ENCODE assay signal across 7 mouse cellular contexts in the genomic region with DNA sequence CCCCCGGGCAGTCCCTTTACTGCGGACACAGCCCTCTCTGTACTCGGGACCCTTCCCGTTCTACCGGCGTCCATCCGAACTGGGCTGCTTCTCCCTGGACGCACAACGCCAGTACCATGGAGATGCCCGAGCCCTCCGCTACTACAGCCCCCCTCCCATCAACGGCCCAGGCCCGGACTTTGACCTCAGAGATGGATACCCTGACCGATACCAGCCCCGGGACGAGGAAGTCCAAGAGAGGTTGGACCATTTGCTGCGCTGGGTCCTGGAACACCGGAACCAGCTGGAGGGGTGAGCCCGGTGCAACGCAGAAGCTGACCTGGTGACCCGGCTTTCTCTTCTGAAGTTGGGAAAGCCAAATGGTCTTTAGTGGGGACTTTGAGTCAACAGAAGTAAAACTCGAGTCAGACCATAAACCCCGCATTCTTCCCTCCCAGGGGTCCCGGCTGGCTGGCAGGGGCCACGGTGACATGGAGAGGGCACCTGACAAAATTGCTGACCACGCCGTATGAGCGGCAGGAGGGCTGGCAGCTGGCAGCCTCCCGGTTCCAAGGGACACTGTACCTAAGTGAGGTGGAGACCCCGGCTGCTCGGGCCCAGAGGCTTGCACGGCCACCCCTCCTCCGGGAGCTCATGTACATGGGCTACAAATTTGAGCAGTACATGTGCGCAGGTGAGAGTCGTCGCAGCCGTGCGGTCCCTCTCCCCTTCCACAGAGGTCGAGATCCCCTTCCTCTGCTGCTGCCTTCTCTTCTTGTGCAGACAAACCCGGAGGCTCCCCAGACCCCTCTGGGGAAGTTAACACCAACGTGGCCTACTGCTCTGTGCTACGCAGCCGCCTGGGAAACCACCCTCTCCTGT. TPM values are rescaled to one million over a fixed set of nuclear protein-coding genes. Genes with fewer than 3 reads are reported as not detected.
DNase-seq lines count a peak whose midpoint lies in the region; ATAC-seq and TF ChIP-seq lines count a peak whose summit lies in the region.

No protein-coding gene starts in this region.

- H3K9ac ChIP-seq in lung, postnatal 0 days (replicated peaks; ENCODE audit: low read depth), result peak overlapping the region; percentile 74
- peak overlapping the region; percentile 78 for H3K9ac ChIP-seq in hindbrain, embryonic 16.5 days (ENCODE audit: low read depth, low read length)
- peak overlapping the region; percentile 71 for H3K9ac ChIP-seq in liver, postnatal 0 days (replicated peaks)

- no peak; the same call in 1 of the 2 replicates for ATAC-seq in lung, postnatal 0 days
- peak; percentile 8 for ATAC-seq in erythroblast, adult 5-6 weeks (replicated peaks; ENCODE audit: low FRiP score, poor library complexity, severe bottlenecking)
- ATAC-seq in hindbrain, embryonic 16.5 days, result peak; percentile 7; the same call in 1 of the 2 replicates
- peak; percentile 18 for ATAC-seq in liver, postnatal 0 days

- 36% methylated on average over 43 of the region's 43 CpGs for WGBS in lung, postnatal 0 days
- 39% methylated on average over 43 of the region's 43 CpGs for WGBS in hindbrain, embryonic 16.5 days
- WGBS in liver, postnatal 0 days (ENCODE audit: insufficient replicate concordance), result 32% methylated on average over 43 of the region's 43 CpGs

- TF ChIP-seq EP300 in lung, postnatal 0 days (IDR thresholded peaks at IDR 0.05), result no peak
- no peak for TF ChIP-seq EP300 in liver, postnatal 0 days (IDR thresholded peaks at IDR 0.05; ENCODE audit: low read depth)

- no peaks in the 10 kb centered on the region for H3K27me3 ChIP-seq in lung, postnatal 0 days (replicated peaks; ENCODE audit: insufficient read depth, low read length)
- no peaks in the 10 kb centered on the region for H3K27me3 ChIP-seq in hindbrain, embryonic 16.5 days (replicated peaks; ENCODE audit: control insufficient read depth, insufficient read depth, low read length)
- H3K27me3 ChIP-seq in liver, postnatal 0 days (ENCODE audit: insufficient read depth, low read length), result no peaks in the 10 kb centered on the region

- H3K27ac ChIP-seq in lung, postnatal 0 days (ENCODE audit: low read length), result peak overlapping the region; percentile 85
- H3K27ac ChIP-seq in hindbrain, embryonic 16.5 days (ENCODE audit: low read depth, low read length), result peak overlapping the region; percentile 72
- H3K27ac ChIP-seq in liver, postnatal 0 days (ENCODE audit: low read depth), result peak overlapping the region; percentile 75

- H3K4me1 ChIP-seq in lung, postnatal 0 days (ENCODE audit: insufficient read depth, low read depth, low read length), result peaks cover 12% of the 10 kb centered on the region; the same call in 1 of the 2 replicates
- H3K4me1 ChIP-seq in hindbrain, embryonic 16.5 days (ENCODE audit: control insufficient read depth, insufficient read depth, low read depth, low read length), result peaks cover 17% of the 10 kb centered on the region
- peaks cover 16% of the 10 kb centered on the region for H3K4me1 ChIP-seq in liver, postnatal 0 days (ENCODE audit: insufficient read depth)

- H3K9me3 ChIP-seq in lung, postnatal 0 days (ENCODE audit: low read length), result no peaks in the 10 kb centered on the region
- no peaks in the 10 kb centered on the region for H3K9me3 ChIP-seq in hindbrain, embryonic 16.5 days (ENCODE audit: control insufficient read depth, low read length)
- no peaks in the 10 kb centered on the region for H3K9me3 ChIP-seq in liver, postnatal 0 days (ENCODE audit: low read length)

- no peak for DNase-seq in lung, postnatal 0 days (ENCODE audit: low spot score)
- no peak for DNase-seq in lung, postnatal 36 days
- DNase-seq in liver, postnatal 0 days, result peak; percentile 38
- no peak for DNase-seq in spleen, postnatal 36 days (ENCODE audit: low spot score in 2 of 2)
- DNase-seq in right cerebral cortex, postnatal 25 days, result no peak

- peaks cover 6% of the 10 kb centered on the region for H3K36me3 ChIP-seq in lung, postnatal 0 days (ENCODE audit: insufficient read depth, low read length)
- peaks cover 35% of the 10 kb centered on the region for H3K36me3 ChIP-seq in hindbrain, embryonic 16.5 days (ENCODE audit: control insufficient read depth, insufficient read depth, low read length)
- peaks cover 31% of the 10 kb centered on the region for H3K36me3 ChIP-seq in liver, postnatal 0 days (replicated peaks; ENCODE audit: insufficient read depth, low read length)

- TF ChIP-seq CTCF in lung, postnatal 0 days (IDR thresholded peaks at IDR 0.05), result no peak
- TF ChIP-seq CTCF in liver, postnatal 0 days (IDR thresholded peaks at IDR 0.05; ENCODE audit: low read depth), result no peak

- peak overlapping the region; percentile 77 for H3K4me3 ChIP-seq in lung, postnatal 0 days (ENCODE audit: low read depth, low read length)
- peak overlapping the region; percentile 79 for H3K4me3 ChIP-seq in hindbrain, embryonic 16.5 days (ENCODE audit: low read length)
- peak overlapping the region; percentile 83 for H3K4me3 ChIP-seq in liver, postnatal 0 days (ENCODE audit: low read depth, low read length)

- peak overlapping the region; percentile 91 for H3K4me2 ChIP-seq in lung, postnatal 0 days (replicated peaks; ENCODE audit: low read depth, low read length)
- peak overlapping the region; percentile 98 for H3K4me2 ChIP-seq in hindbrain, embryonic 16.5 days (ENCODE audit: low read length)
- peak overlapping the region; percentile 99 for H3K4me2 ChIP-seq in liver, postnatal 0 days (ENCODE audit: low read depth, low read length)

RNA-seq across cellular contexts. Expression of a gene that starts 0.9 kb away (rescaled TPM):
- polyA plus RNA-seq in lung, postnatal 0 days (2015; fragmentation: Nextera tagmentation; extraction: Ambion mirVana), result 39.8 and 40.9 TPM in 2 replicates
- total RNA-seq in erythroblast, adult 5-6 weeks (2015; ENCODE audit: low replicate concordance), result 6.5 and 6.9 TPM in 2 replicates
- total RNA-seq in erythroblast, adult 5-6 weeks (2017; ENCODE audit: low replicate concordance), result 3.5 and 19.9 TPM in 2 replicates
- 68.4 and 68.9 TPM in 2 replicates for polyA plus RNA-seq in hindbrain, embryonic 16.5 days (2015; fragmentation: Nextera tagmentation; extraction: Ambion mirVana)
- polyA plus RNA-seq in liver, postnatal 0 days (2015; fragmentation: Nextera tagmentation; extraction: Ambion mirVana), result 17.6 and 19.2 TPM in 2 replicates

RNA-seq across cellular contexts. Expression of a gene that starts 0.9 kb away (rescaled TPM):
- 34.7 and 37.3 TPM in 2 replicates for polyA plus RNA-seq in lung, postnatal 0 days (2015; fragmentation: Nextera tagmentation; extraction: Ambion mirVana)
- total RNA-seq in erythroblast, adult 5-6 weeks (2015; ENCODE audit: low replicate concordance), result 8.3 and 8.6 TPM in 2 replicates
- 5.9 TPM in 2 replicates for total RNA-seq in erythroblast, adult 5-6 weeks (2017; ENCODE audit: low replicate concordance)
- polyA plus RNA-seq in hindbrain, embryonic 16.5 days (2015; fragmentation: Nextera tagmentation; extraction: Ambion mirVana), result 41.2 and 43.1 TPM in 2 replicates
- 12.6 and 13.1 TPM in 2 replicates for polyA plus RNA-seq in liver, postnatal 0 days (2015; fragmentation: Nextera tagmentation; extraction: Ambion mirVana)

RNA-seq across cellular contexts. Expression of a gene that starts 12.3 kb away (rescaled TPM):
- polyA plus RNA-seq in lung, postnatal 0 days (2015; fragmentation: Nextera tagmentation; extraction: Ambion mirVana), result 30.6 and 32.1 TPM in 2 replicates
- total RNA-seq in erythroblast, adult 5-6 weeks (2015; ENCODE audit: low replicate concordance), result 4.8 and 9.8 TPM in 2 replicates
- 16.0 and 20.4 TPM in 2 replicates for total RNA-seq in erythroblast, adult 5-6 weeks (2017; ENCODE audit: low replicate concordance)
- 57.1 and 62.6 TPM in 2 replicates for polyA plus RNA-seq in hindbrain, embryonic 16.5 days (2015; fragmentation: Nextera tagmentation; extraction: Ambion mirVana)
- 14.1 and 15.4 TPM in 2 replicates for polyA plus RNA-seq in liver, postnatal 0 days (2015; fragmentation: Nextera tagmentation; extraction: Ambion mirVana)

RNA-seq across cellular contexts. Expression of a gene that starts 12.5 kb away (rescaled TPM):
- 45.0 and 49.0 TPM in 2 replicates for polyA plus RNA-seq in lung, postnatal 0 days (2015; fragmentation: Nextera tagmentation; extraction: Ambion mirVana)
- 23.0 and 30.0 TPM in 2 replicates for total RNA-seq in erythroblast, adult 5-6 weeks (2015; ENCODE audit: low replicate concordance)
- total RNA-seq in erythroblast, adult 5-6 weeks (2017; ENCODE audit: low replicate concordance), result 16.3 and 19.7 TPM in 2 replicates
- polyA plus RNA-seq in hindbrain, embryonic 16.5 days (2015; fragmentation: Nextera tagmentation; extraction: Ambion mirVana), result 78.9 and 83.3 TPM in 2 replicates
- 26.1 and 26.5 TPM in 2 replicates for polyA plus RNA-seq in liver, postnatal 0 days (2015; fragmentation: Nextera tagmentation; extraction: Ambion mirVana)

RNA-seq across cellular contexts. Expression of a gene that starts 24.6 kb away (rescaled TPM):
- polyA plus RNA-seq in lung, postnatal 0 days (2015; fragmentation: Nextera tagmentation; extraction: Ambion mirVana), result 8.1 and 10.6 TPM in 2 replicates
- total RNA-seq in erythroblast, adult 5-6 weeks (2015; ENCODE audit: low replicate concordance), result not detected in 2 replicates
- 0.43 and 0.56 TPM in 2 replicates for total RNA-seq in erythroblast, adult 5-6 weeks (2017; ENCODE audit: low replicate concordance)
- polyA plus RNA-seq in hindbrain, embryonic 16.5 days (2015; fragmentation: Nextera tagmentation; extraction: Ambion mirVana), result 1.6 and 2.1 TPM in 2 replicates
- polyA plus RNA-seq in liver, postnatal 0 days (2015; fragmentation: Nextera tagmentation; extraction: Ambion mirVana), result 744 and 847 TPM in 2 replicates
